ENCODE assay signal across 15 mouse cellular contexts in the genomic region with DNA sequence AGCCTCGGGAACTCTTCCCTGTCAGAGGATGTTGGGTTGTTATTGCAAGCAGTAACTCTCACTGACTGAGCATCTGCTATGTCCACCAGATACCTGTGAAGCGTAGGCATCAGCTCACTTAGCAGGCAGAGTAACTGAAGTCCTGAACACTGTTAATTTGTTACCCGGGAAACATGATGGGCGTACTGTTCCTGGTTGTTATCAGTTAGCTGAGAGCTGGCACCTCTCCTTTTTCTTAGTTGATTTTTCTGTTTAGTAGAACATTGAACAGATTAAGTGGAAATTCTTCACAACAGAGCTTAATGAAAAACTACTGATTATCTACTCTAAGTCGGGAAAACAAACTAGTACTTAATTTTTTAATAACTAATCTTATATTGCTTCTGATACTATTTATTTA.
"Had no signal": no experiment of that assay in that cellular context is flagged by ENCODE, and none has a peak within 500 bp of the region (broad histone marks: within the 10 kb centered on the region; RNA-seq: fewer than 3 reads in every experiment).

No protein-coding gene starts in this region.

- H3K9me3 ChIP-seq: megakaryocyte, embryonic 14.5 days; midbrain, embryonic 13.5 days; midbrain, embryonic 15.5 days; neural tube, embryonic 12.5 days; stomach, embryonic 15.5 days had no signal

- H3K4me2 ChIP-seq: lung, embryonic 14.5 days; midbrain, embryonic 11.5 days; midbrain, embryonic 13.5 days; midbrain, embryonic 15.5 days; neural tube, embryonic 12.5 days; stomach, embryonic 15.5 days had no signal

- H3K36me3 ChIP-seq: midbrain, embryonic 13.5 days; midbrain, embryonic 15.5 days; neural tube, embryonic 12.5 days; stomach, embryonic 15.5 days had no signal

- H3K27me3 ChIP-seq: megakaryocyte, embryonic 14.5 days; midbrain, embryonic 13.5 days; midbrain, embryonic 15.5 days; neural tube, embryonic 12.5 days; stomach, embryonic 15.5 days had no signal

- H3K27ac ChIP-seq: macrophage; midbrain, embryonic 13.5 days; midbrain, embryonic 15.5 days; neural tube, embryonic 12.5 days; stomach, embryonic 15.5 days; stomach, postnatal 0 days had no signal

- H3K9ac ChIP-seq: lung, embryonic 14.5 days; midbrain, embryonic 13.5 days; midbrain, embryonic 15.5 days; neural tube, embryonic 12.5 days; stomach, embryonic 15.5 days had no signal

- ATAC-seq: midbrain, embryonic 13.5 days; midbrain, embryonic 15.5 days had no signal

- H3K4me1 ChIP-seq: megakaryocyte, embryonic 14.5 days; midbrain, embryonic 13.5 days; midbrain, embryonic 15.5 days; neural tube, embryonic 12.5 days; stomach, embryonic 15.5 days had no signal

- H3K4me3 ChIP-seq: megakaryocyte, embryonic 14.5 days; midbrain, embryonic 13.5 days; midbrain, embryonic 15.5 days; neural tube, embryonic 12.5 days; stomach, embryonic 15.5 days had no signal

- DNase-seq: lung, adult 18-20 months; lung, embryonic 14.5 days; lung, postnatal 10 days; right cerebral cortex, postnatal 14 days; thymus, adult 2 months; thymus, postnatal 25 days; thymus, postnatal 4 days had no signal
